Mouse (Mus musculus) heart, embryonic 16.5 days (tissue): ENCODE measurements around the gene Vmn1r188. TPM values are rescaled to one million over a fixed set of nuclear protein-coding genes. Genes with fewer than 3 reads are reported as not detected.
A peak's percentile ranks its signal among the peaks of the same experiment; 100 is the strongest.
"Not testable (repeated sequence)": the region's sequence is repeated elsewhere in the genome, so short reads cannot be mapped to it uniquely, and the experiment has no call there.

ENCODE experiments used
- ATAC-seq: fragments of 200-750 bp; cut with Nextera tagmentation; replicated peaks from 2 replicates; pipeline ENCODE4 v1.8.0; 2017; ENCODE audit warnings: moderate number of reproducible peaks; ENCODE audit not compliant: insufficient read depth, low FRiP score; ENCODE audit errors: extremely low read depth
- H3K27ac ChIP-seq: fragments of 300-500 bp; sonication (generic); 2 replicates; pipeline ENCODE4 v1.5.1; 2014; ENCODE audit warnings: mild to moderate bottlenecking, low read length, control low read depth, moderate library complexity
- H3K27me3 ChIP-seq: fragments of 300-500 bp; sonication (generic); 2 replicates; pipeline ENCODE4 v1.6.1; 2014; ENCODE audit warnings: low read length, mixed read lengths; ENCODE audit not compliant: control insufficient read depth, insufficient read depth
- H3K36me3 ChIP-seq: fragments of 300-500 bp; sonication (generic); 2 replicates; pipeline ENCODE4 v1.6.1; 2014; ENCODE audit not compliant: control insufficient read depth, insufficient read depth
- H3K4me1 ChIP-seq: fragments of 300-500 bp; sonication (generic); 2 replicates; pipeline ENCODE4 v1.6.1; 2014; ENCODE audit warnings: low read length, mixed read lengths; ENCODE audit not compliant: control insufficient read depth, insufficient read depth
- H3K4me2 ChIP-seq: fragments of 300-500 bp; sonication (generic); 2 replicates; pipeline ENCODE4 v1.6.1; 2014; ENCODE audit warnings: low read depth, mild to moderate bottlenecking, control low read depth, low read length
- H3K4me3 ChIP-seq: fragments of 300-500 bp; sonication (generic); 2 replicates; pipeline ENCODE4 v1.5.1; 2014; ENCODE audit warnings: mild to moderate bottlenecking, control low read depth, low read length
- H3K9ac ChIP-seq: fragments of 300-500 bp; sonication (generic); 2 replicates; pipeline ENCODE4 v1.6.1; 2014; ENCODE audit warnings: low read length, control low read depth
- H3K9me3 ChIP-seq: fragments of 300-500 bp; sonication (generic); replicated peaks from 2 replicates; pipeline ENCODE4 v1.6.1; 2016; ENCODE audit warnings: low read length; ENCODE audit not compliant: control insufficient read depth
- whole genome bisulfite sequencing: fragments of 180-500 bp; shearing (Covaris S2); extraction: QIAGEN DNeasy Blood & Tissue Kit; methylation state at CpG from one replicate; pipeline ENCODE4 v1.1.7; 2014; 5-methylcytosine and 5-hydroxymethylcytosine counted together
- polyA plus RNA-seq: library from polyadenylated mRNA; unstranded; fragments of >200 nt; fragmentation: Nextera tagmentation; extraction: Ambion mirVana; gene quantifications from 2 replicates; pipeline ENCODE4 v1.2.1, GENCODE M21; 2015

Vmn1r188 gene
- polyA plus RNA-seq, 1 experiment from 2014 or later = not detected

DNA sequence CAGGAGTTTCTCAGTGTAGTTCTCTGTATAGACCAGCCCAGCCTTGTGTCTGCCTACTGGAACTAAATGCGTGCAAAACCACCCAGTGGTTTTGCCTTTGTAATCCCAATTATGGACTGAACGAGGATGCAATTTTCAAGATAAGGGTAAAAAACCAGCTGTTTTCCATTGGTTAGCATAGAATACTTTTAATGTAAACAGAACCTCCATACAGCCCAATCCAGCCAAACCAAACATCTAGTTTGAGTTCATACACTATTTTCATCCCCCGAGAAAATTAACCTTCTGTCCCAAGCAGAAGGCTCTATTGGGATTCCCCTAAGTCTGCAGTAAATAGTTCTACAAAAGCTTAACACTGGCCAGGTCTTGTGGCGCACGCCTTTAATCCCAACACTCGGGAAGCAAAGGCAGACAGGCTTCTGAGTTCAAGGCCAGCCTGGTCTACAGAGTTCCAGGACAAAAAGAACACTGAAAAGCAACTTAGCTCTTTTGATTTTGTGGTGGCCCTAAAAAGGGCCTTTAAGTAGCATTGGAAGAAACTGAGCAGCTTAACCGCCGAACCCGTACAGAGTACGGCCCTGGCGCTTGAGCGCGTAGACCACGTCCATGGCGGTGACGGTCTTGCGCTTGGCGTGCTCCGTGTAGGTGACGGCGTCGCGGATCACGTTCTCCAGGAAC is 43.6 kb upstream of the Vmn1r188 start:
- Histone ChIP-seq H3K4me2 (peak overlapping the region; percentile 62), H3K4me1 (peaks cover 28% of the 10 kb centered on the region), H3K4me3 (peak overlapping the region; percentile 55), H3K9me3 (no peaks in the 10 kb centered on the region), H3K27ac (peak overlapping the region; percentile 81), H3K27me3 (no peaks in the 10 kb centered on the region), H3K36me3 (no peaks in the 10 kb centered on the region), H3K9ac (peak overlapping the region; percentile 43)
- ATAC-seq = peak; percentile 1; the same call in 1 of the 2 replicates
- WGBS = under 1% methylated on average over 19 of the region's 24 CpGs

DNA sequence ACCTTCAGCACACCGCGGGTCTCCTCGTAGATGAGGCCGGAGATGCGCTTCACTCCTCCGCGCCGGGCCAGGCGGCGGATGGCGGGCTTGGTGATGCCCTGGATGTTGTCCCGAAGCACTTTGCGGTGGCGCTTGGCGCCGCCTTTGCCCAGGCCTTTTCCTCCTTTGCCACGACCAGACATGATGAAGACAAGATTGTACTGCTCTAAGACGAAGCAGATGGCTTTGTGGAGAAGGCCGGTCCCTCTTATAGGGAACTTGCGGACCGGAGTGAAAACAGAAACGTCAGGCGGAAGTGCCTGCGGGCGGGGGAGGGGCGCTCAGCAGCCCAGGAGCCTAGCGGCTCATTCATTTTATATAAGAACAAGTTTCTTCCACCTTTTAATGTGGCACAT is 43.1 kb upstream of the Vmn1r188 start, which contains the start of gene Hist1h4i:
Gene Hist1h4i (minus strand): TSS at position 221 of the 395 bp plus-strand sequence.
- H3K4me3 ChIP-seq = peak within 1 kb of the TSS; percentile 55
- peak within 1 kb of the TSS; percentile 88 for H3K27ac ChIP-seq
- H3K9ac ChIP-seq = peak within 1 kb of the TSS; percentile 74
- peak; percentile 56 for ATAC-seq
- H3K36me3 ChIP-seq, H3K27me3 ChIP-seq, H3K9me3 ChIP-seq: not testable (repeated sequence)
- WGBS = 0% methylated on average over 22 of the region's 27 CpGs
- peaks cover 28% of the 10 kb centered on the region for H3K4me1 ChIP-seq
- H3K4me2 ChIP-seq = peak within 1 kb of the TSS; percentile 68

GRCm38 (mm10) chr13:22041651-22042567 is 42.3 kb upstream of the Vmn1r188 start:
- ATAC-seq = no peak
- Histone ChIP-seq H3K4me3 (peak overlapping the region; percentile 49), H3K4me1 (peaks cover 22% of the 10 kb centered on the region), H3K4me2 (peak overlapping the region; percentile 68), H3K9ac (peak overlapping the region; percentile 74), H3K36me3 (no peaks in the 10 kb centered on the region), H3K9me3 (no peaks in the 10 kb centered on the region), H3K27me3 (no peaks in the 10 kb centered on the region), H3K27ac (peak overlapping the region; percentile 88)
- 6% methylated on average over 13 of the region's 13 CpGs for WGBS

- not testable (repeated sequence) for H3K9me3 ChIP-seq, H3K36me3 ChIP-seq, H3K27me3 ChIP-seq
- Histone ChIP-seq H3K4me1 (peaks cover 22% of the 10 kb centered on the region), H3K4me2 (peak within 1 kb of the TSS; percentile 68), H3K9ac (peak within 1 kb of the TSS; percentile 74), H3K27ac (peak within 1 kb of the TSS; percentile 88), H3K4me3 (peak within 1 kb of the TSS; percentile 49)
- ATAC-seq = peak; percentile 88
- under 1% methylated on average over 40 of the region's 80 CpGs for WGBS
Observed at GRCm38 (mm10) chr13:22042568-22043502, 41.4 kb upstream of the Vmn1r188 start, which contains the start of the genes Hist1h2ag and Hist1h2bj. Gene Hist1h2ag (minus strand): TSS chr13:22042944. Gene Hist1h2bj (plus strand): TSS chr13:22043214.

DNA sequence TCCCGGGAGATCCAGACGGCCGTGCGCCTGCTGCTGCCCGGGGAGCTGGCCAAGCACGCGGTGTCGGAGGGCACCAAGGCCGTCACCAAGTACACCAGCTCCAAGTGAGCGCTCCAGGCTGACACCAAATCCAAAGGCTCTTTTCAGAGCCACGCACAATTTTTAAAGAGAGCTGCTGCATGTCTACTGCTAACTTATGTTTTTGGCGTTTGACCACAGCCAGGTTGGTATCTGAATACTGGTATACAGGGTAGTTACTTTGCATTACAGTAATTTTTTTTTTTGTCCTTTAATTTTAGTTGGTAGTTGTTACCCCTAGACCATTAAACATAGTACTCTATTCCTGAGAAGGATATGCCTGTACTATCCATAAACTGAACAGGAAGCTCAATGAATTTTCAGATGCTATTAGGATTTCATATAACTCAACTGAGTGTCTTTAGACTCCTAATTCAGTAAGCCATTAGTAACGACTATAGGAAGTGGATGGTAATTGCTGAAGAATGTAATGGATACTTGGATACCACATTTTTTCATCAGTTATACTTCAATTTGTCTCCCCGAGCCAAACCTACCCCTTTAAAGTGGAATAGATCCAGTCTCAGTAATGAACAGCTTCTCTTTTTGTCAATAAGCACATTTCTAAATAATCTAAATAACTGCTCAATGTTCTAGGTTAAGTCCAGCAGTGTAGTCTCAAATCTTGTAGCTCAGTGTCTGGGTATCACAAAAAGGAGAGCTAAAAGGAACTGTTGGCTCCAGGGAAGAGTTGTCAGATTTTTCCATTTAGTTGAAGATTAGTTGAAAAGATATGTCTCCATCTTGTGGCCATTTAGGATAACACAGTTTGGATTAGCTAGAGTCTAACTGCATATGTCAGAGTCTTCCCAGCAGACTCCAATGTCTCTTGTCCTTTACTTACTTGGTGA is 40.5 kb upstream of the Vmn1r188 start:
- peaks cover 22% of the 10 kb centered on the region for H3K4me1 ChIP-seq
- H3K27ac ChIP-seq = peak overlapping the region; percentile 76
- peak overlapping the region; percentile 43 for H3K4me3 ChIP-seq
- no peaks in the 10 kb centered on the region for H3K9me3 ChIP-seq
- peak overlapping the region; percentile 71 for H3K9ac ChIP-seq
- peak overlapping the region; percentile 64 for H3K4me2 ChIP-seq
- no peaks in the 10 kb centered on the region for H3K36me3 ChIP-seq
- no peak for ATAC-seq
- WGBS = 1% methylated on average over 11 of the region's 14 CpGs
- H3K27me3 ChIP-seq = no peaks in the 10 kb centered on the region

GRCm38 (mm10) chr13:22044432-22045155 is 39.6 kb upstream of the Vmn1r188 start:
- Histone ChIP-seq H3K36me3 (no peaks in the 10 kb centered on the region), H3K4me3 (no peak overlapping the region), H3K27ac (no peak overlapping the region), H3K4me1 (peaks cover 22% of the 10 kb centered on the region), H3K9ac (no peak overlapping the region; the same call in 1 of the 2 replicates), H3K27me3 (no peaks in the 10 kb centered on the region), H3K4me2 (peak overlapping the region; percentile 64), H3K9me3 (no peaks in the 10 kb centered on the region)
- 86% methylated on average over 6 of the region's 6 CpGs for WGBS
- ATAC-seq = no peak

DNA sequence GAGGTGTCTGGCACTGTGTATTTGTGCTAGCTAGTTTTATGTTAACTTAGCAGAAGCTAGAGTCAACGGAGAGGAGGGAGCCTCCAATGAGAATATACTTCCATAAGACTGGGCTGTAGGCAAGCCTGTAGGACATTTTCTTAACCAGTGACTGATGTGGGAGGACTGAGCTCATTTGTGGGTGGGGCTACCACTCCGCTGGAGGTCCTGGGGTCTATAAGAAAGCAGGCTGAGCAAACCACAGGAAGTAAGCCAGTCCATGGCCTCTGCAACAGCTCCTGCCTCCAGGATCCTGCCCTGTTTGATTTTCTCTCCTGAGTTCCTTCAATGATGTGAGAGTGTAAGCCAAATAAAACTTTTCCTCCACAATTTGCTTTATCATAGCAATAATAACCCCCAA is 38.9 kb upstream of the Vmn1r188 start:
- peaks cover 20% of the 10 kb centered on the region for H3K4me1 ChIP-seq
- H3K4me3 ChIP-seq = no peak overlapping the region
- H3K4me2 ChIP-seq = no peak overlapping the region
- no peaks in the 10 kb centered on the region for H3K9me3 ChIP-seq
- no peak overlapping the region for H3K27ac ChIP-seq
- no peak for ATAC-seq
- no peak overlapping the region for H3K9ac ChIP-seq
- no peaks in the 10 kb centered on the region for H3K27me3 ChIP-seq
- no peaks in the 10 kb centered on the region for H3K36me3 ChIP-seq
- 47% methylated on average over 2 of the region's 2 CpGs for WGBS
